Mouse (Mus musculus): ENCODE data around the gene Mnd1.
A peak's percentile ranks its signal among the peaks of the same experiment; 100 is the strongest.

Mnd1 gene

DNA sequence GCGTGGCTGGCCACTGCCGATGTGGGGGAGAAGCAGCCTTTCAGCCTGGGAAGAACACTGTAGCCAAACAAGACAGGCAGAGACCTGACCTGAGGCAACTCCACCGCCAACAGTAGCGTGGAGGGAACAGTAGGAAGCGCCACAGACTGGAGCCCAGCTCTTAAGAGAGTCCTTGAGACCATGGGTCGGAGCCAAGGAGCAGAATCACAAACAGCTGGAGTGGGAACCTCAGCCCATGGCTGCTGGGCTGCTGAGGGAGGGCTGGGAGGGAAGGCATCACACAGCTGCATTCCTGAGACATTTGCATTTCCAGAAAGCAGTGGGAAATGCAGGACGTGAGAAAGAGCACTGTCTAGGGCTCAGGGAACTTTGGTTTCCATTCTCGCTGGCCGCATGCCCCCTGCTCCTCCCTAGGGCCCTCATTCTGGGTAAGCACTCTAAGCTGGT, 106.8 kb downstream of the Mnd1 start:
- no peak for DNase-seq (ENCODE audit: low read depth, low spot score)

GRCm38 (mm10) chr3:84046206-84046605, 109.4 kb downstream of the Mnd1 start:
- DNase-seq (ENCODE audit: low read depth, low spot score), result no peak

- DNase-seq (ENCODE audit: low read depth, low spot score), result no peak
These were observed 113.8 kb downstream of the Mnd1 start for GRCm38 (mm10) chr3:84041739-84042138.

- DNase-seq (ENCODE audit: low read depth, low spot score), result peak; percentile 57
These were observed 115.0 kb downstream of the Mnd1 start for GRCm38 (mm10) chr3:84040476-84041082.

- DNase-seq (ENCODE audit: low read depth, low spot score), result peak; percentile 83
These were observed 115.7 kb downstream of the Mnd1 start, which contains the start of gene Tmem131l for GRCm38 (mm10) chr3:84039646-84040475. TSS of gene Tmem131l (minus strand) at chr3:84040175.

DNA sequence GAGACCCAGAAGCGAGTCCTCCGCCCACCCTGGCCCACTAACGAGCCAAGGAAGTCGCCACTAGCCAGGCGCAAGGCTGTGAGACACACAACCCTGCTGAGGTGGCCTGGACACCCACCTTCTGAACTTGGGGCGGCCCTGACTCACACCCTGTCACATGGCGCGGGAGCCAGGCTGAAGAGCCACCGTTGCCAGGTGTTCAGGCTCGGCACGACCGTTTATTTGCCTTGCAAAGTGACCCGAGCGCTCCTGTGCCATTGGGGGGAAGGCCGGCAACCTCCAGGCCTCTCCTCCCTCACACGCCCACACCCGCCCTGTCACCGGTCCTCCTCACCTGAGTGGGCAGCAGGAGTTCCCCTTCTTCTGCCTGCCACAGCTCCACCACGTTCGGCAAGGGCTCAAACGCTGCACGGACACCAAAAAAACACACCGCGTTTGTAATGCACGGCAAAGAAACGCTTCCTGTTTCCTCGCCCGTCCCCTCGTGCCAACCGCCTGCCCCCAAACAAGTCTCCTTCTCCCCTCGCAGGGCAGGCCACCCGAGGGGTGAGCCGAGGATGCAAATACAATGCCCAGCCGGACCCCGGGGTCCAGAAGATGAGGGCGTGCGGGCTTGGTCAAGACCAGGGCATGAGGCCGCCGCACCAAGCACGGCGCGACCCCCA, 116.5 kb downstream of the Mnd1 start:
- DNase-seq (ENCODE audit: low read depth, low spot score), result no peak

- no peak for DNase-seq (ENCODE audit: low read depth, low spot score)
These were observed 117.5 kb downstream of the Mnd1 start for GRCm38 (mm10) chr3:84038126-84038525.

All from retina, postnatal 7 days (tissue).